Mouse (Mus musculus): Measurements from ENCODE around the gene Ivl. TPM values are rescaled to one million over a fixed set of nuclear protein-coding genes. Genes with fewer than 3 reads are reported as not detected.

Ivl gene
- polyA plus RNA-seq (2014; fragmentation: Illumina TruSeq; extraction: RNeasy Lipid Tissue Mini Kit (QIAGEN cat#74804); ENCODE audit: low read depth, low replicate concordance), result 0.21 TPM

GRCm38 (mm10) chr3:92573449-92574041 is at the start of gene Ivl:
Gene Ivl (minus strand): TSS chr3:92573735.

GRCm38 (mm10) chr3:92621560-92621959 is 48.0 kb upstream of the Ivl start, which contains the start of gene Lce6a:
Gene Lce6a (minus strand): TSS chr3:92621660.

GRCm38 (mm10) chr3:92607392-92607791 is 33.9 kb upstream of the Ivl start, which contains the start of gene 2210017I01Rik:
Gene 2210017I01Rik (minus strand): TSS chr3:92607492.

DNA sequence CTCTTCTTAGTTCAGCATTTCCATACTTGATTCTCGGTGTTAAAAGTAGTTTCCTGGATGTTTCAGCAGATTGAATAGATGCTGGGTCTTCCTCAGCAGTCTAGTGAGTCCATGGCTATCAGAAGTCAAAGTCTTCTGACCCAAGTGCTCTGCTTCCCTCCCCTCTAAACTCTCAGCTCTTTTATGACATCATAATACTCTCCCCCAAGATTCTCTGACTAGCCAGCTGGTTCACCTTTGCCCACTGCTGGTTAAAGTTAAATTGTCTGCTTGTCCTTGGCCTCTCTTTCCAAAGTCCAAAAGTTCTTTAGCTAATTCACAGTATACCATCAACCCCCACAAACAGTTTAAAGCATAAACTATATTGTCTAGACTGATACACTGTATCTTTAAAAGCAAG is 15.3 kb upstream of the Ivl start, which contains the start of gene Smcp:
Smcp (minus strand) TSS at position 140 of the 400 bp plus-strand sequence.

DNA sequence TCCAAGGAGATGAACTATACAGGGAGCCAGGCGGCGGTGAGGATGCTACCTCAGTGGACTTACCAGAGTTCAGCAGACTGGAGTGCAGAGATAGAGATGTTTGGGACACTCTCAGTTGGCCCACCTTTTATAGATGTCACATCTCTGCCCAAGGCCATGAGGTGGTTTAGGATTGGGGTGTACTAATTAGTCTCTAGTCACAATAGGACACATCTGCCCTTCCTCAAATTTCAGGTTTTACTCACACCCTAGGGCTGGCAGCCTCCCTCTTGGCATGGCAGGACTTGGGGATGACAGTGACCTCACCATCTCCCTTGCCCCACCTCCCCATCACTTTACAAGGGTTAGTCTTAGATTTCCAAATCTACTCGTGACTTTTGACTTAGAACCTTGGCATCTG is 39.1 kb downstream of the Ivl start, which contains the start of gene 2310046K23Rik:
2310046K23Rik (minus strand) TSS at position 101 of the 400 bp plus-strand sequence.

Other genes starting within 250 kb of the Ivl start
- not detected for gene Sprr2d, start 234.6 kb downstream of the Ivl start, polyA plus RNA-seq (2014; fragmentation: Illumina TruSeq; extraction: RNeasy Lipid Tissue Mini Kit (QIAGEN cat#74804); ENCODE audit: low read depth, low replicate concordance)
- not detected for gene Sprr2e, start 221.6 kb downstream of the Ivl start, polyA plus RNA-seq (2014; fragmentation: Illumina TruSeq; extraction: RNeasy Lipid Tissue Mini Kit (QIAGEN cat#74804); ENCODE audit: low read depth, low replicate concordance)
- not detected for gene Sprr2f, start 208.5 kb downstream of the Ivl start, polyA plus RNA-seq (2014; fragmentation: Illumina TruSeq; extraction: RNeasy Lipid Tissue Mini Kit (QIAGEN cat#74804); ENCODE audit: low read depth, low replicate concordance)
- gene Sprr2h, start 188.1 kb downstream of the Ivl start, polyA plus RNA-seq (2014; fragmentation: Illumina TruSeq; extraction: RNeasy Lipid Tissue Mini Kit (QIAGEN cat#74804); ENCODE audit: low read depth, low replicate concordance), result not detected
- not detected for gene Sprr2i, start 165.7 kb downstream of the Ivl start, polyA plus RNA-seq (2014; fragmentation: Illumina TruSeq; extraction: RNeasy Lipid Tissue Mini Kit (QIAGEN cat#74804); ENCODE audit: low read depth, low replicate concordance)
- gene Sprr2j-ps, start 155.7 kb downstream of the Ivl start, polyA plus RNA-seq (2014; fragmentation: Illumina TruSeq; extraction: RNeasy Lipid Tissue Mini Kit (QIAGEN cat#74804); ENCODE audit: low read depth, low replicate concordance), result not detected
- gene Gm9774, start 144.3 kb downstream of the Ivl start, polyA plus RNA-seq (2014; fragmentation: Illumina TruSeq; extraction: RNeasy Lipid Tissue Mini Kit (QIAGEN cat#74804); ENCODE audit: low read depth, low replicate concordance), result 5.4 TPM
- gene Sprr2k, start 141.2 kb downstream of the Ivl start, polyA plus RNA-seq (2014; fragmentation: Illumina TruSeq; extraction: RNeasy Lipid Tissue Mini Kit (QIAGEN cat#74804); ENCODE audit: low read depth, low replicate concordance), result not detected
- gene Sprr1b, start 134.9 kb downstream of the Ivl start, polyA plus RNA-seq (2014; fragmentation: Illumina TruSeq; extraction: RNeasy Lipid Tissue Mini Kit (QIAGEN cat#74804); ENCODE audit: low read depth, low replicate concordance), result not detected
- not detected for gene Sprr3, start 115.0 kb downstream of the Ivl start, polyA plus RNA-seq (2014; fragmentation: Illumina TruSeq; extraction: RNeasy Lipid Tissue Mini Kit (QIAGEN cat#74804); ENCODE audit: low read depth, low replicate concordance)
- not detected for gene Sprr1a, start 87.8 kb downstream of the Ivl start, polyA plus RNA-seq (2014; fragmentation: Illumina TruSeq; extraction: RNeasy Lipid Tissue Mini Kit (QIAGEN cat#74804); ENCODE audit: low read depth, low replicate concordance)
- not detected for gene Sprr4, start 73.2 kb downstream of the Ivl start, polyA plus RNA-seq (2014; fragmentation: Illumina TruSeq; extraction: RNeasy Lipid Tissue Mini Kit (QIAGEN cat#74804); ENCODE audit: low read depth, low replicate concordance)
- not detected for gene 2310046K23Rik, start 39.2 kb downstream of the Ivl start, polyA plus RNA-seq (2014; fragmentation: Illumina TruSeq; extraction: RNeasy Lipid Tissue Mini Kit (QIAGEN cat#74804); ENCODE audit: low read depth, low replicate concordance)
- 4,960 TPM for gene Smcp, start 15.3 kb upstream of the Ivl start, polyA plus RNA-seq (2014; fragmentation: Illumina TruSeq; extraction: RNeasy Lipid Tissue Mini Kit (QIAGEN cat#74804); ENCODE audit: low read depth, low replicate concordance)
- 0.48 TPM for gene 2210017I01Rik, start 33.8 kb upstream of the Ivl start, polyA plus RNA-seq (2014; fragmentation: Illumina TruSeq; extraction: RNeasy Lipid Tissue Mini Kit (QIAGEN cat#74804); ENCODE audit: low read depth, low replicate concordance)
- 2.4 TPM for gene Lce6a, start 47.9 kb upstream of the Ivl start, polyA plus RNA-seq (2014; fragmentation: Illumina TruSeq; extraction: RNeasy Lipid Tissue Mini Kit (QIAGEN cat#74804); ENCODE audit: low read depth, low replicate concordance)
- gene Lce1a1, start 74.6 kb upstream of the Ivl start, polyA plus RNA-seq (2014; fragmentation: Illumina TruSeq; extraction: RNeasy Lipid Tissue Mini Kit (QIAGEN cat#74804); ENCODE audit: low read depth, low replicate concordance), result not detected
- gene Lce1b, start 83.2 kb upstream of the Ivl start, polyA plus RNA-seq (2014; fragmentation: Illumina TruSeq; extraction: RNeasy Lipid Tissue Mini Kit (QIAGEN cat#74804); ENCODE audit: low read depth, low replicate concordance), result not detected
- gene Lce1a2, start 96.6 kb upstream of the Ivl start, polyA plus RNA-seq (2014; fragmentation: Illumina TruSeq; extraction: RNeasy Lipid Tissue Mini Kit (QIAGEN cat#74804); ENCODE audit: low read depth, low replicate concordance), result not detected
- not detected for gene Lce1c, start 105.5 kb upstream of the Ivl start, polyA plus RNA-seq (2014; fragmentation: Illumina TruSeq; extraction: RNeasy Lipid Tissue Mini Kit (QIAGEN cat#74804); ENCODE audit: low read depth, low replicate concordance)
- not detected for gene Lce1d, start 113.5 kb upstream of the Ivl start, polyA plus RNA-seq (2014; fragmentation: Illumina TruSeq; extraction: RNeasy Lipid Tissue Mini Kit (QIAGEN cat#74804); ENCODE audit: low read depth, low replicate concordance)
- not detected for gene Lce1e, start 135.3 kb upstream of the Ivl start, polyA plus RNA-seq (2014; fragmentation: Illumina TruSeq; extraction: RNeasy Lipid Tissue Mini Kit (QIAGEN cat#74804); ENCODE audit: low read depth, low replicate concordance)
- not detected for gene Lce1f, start 146.6 kb upstream of the Ivl start, polyA plus RNA-seq (2014; fragmentation: Illumina TruSeq; extraction: RNeasy Lipid Tissue Mini Kit (QIAGEN cat#74804); ENCODE audit: low read depth, low replicate concordance)
- gene Gm38119, start 165.4 kb upstream of the Ivl start, polyA plus RNA-seq (2014; fragmentation: Illumina TruSeq; extraction: RNeasy Lipid Tissue Mini Kit (QIAGEN cat#74804); ENCODE audit: low read depth, low replicate concordance), result not detected
- not detected for gene Lce1g, start 178.6 kb upstream of the Ivl start, polyA plus RNA-seq (2014; fragmentation: Illumina TruSeq; extraction: RNeasy Lipid Tissue Mini Kit (QIAGEN cat#74804); ENCODE audit: low read depth, low replicate concordance)
- not detected for gene Lce1h, start 191.3 kb upstream of the Ivl start, polyA plus RNA-seq (2014; fragmentation: Illumina TruSeq; extraction: RNeasy Lipid Tissue Mini Kit (QIAGEN cat#74804); ENCODE audit: low read depth, low replicate concordance)
- gene Lce1i, start 205.2 kb upstream of the Ivl start, polyA plus RNA-seq (2014; fragmentation: Illumina TruSeq; extraction: RNeasy Lipid Tissue Mini Kit (QIAGEN cat#74804); ENCODE audit: low read depth, low replicate concordance), result not detected
- not detected for gene Lce1j, start 216.8 kb upstream of the Ivl start, polyA plus RNA-seq (2014; fragmentation: Illumina TruSeq; extraction: RNeasy Lipid Tissue Mini Kit (QIAGEN cat#74804); ENCODE audit: low read depth, low replicate concordance)
- not detected for gene Lce1k, start 234.2 kb upstream of the Ivl start, polyA plus RNA-seq (2014; fragmentation: Illumina TruSeq; extraction: RNeasy Lipid Tissue Mini Kit (QIAGEN cat#74804); ENCODE audit: low read depth, low replicate concordance)

Measured in testis, adult 10 weeks (tissue).